Mouse (Mus musculus) myocyte (in vitro differentiated cells): ENCODE data around the gene Rab5c. TPM values are rescaled to one million over a fixed set of nuclear protein-coding genes. Genes with fewer than 3 reads are reported as not detected.

Experiments
- H3K27me3 ChIP-seq: one replicate; pipeline ENCODE4 v1.6.1; 2011; ENCODE audit not compliant: control insufficient read depth, insufficient read depth, insufficient read length
- H3K36me3 ChIP-seq: one replicate; pipeline ENCODE4 v1.6.1; 2011; ENCODE audit not compliant: control insufficient read depth, insufficient read depth
- H3K4me2 ChIP-seq: one replicate; pipeline ENCODE4 v1.6.1; 2011; ENCODE audit warnings: low read depth, control low read depth
- H3K4me3 ChIP-seq: one replicate; pipeline ENCODE4 v1.5.1; 2011; ENCODE audit warnings: mild to moderate bottlenecking, control low read depth, moderate library complexity
- H3K79me2 ChIP-seq: one replicate; pipeline ENCODE4 v1.6.1; 2011; ENCODE audit not compliant: control insufficient read depth, insufficient read depth
- H3ac ChIP-seq: one replicate; pipeline ENCODE4 v1.6.1; 2011; ENCODE audit not compliant: control insufficient read depth, insufficient read length
- CEBPB ChIP-seq: IDR thresholded peaks from 2 replicates; pipeline ENCODE4 v1.6.1; 2011; ENCODE audit warnings: mild to moderate bottlenecking, moderate library complexity; ENCODE audit not compliant: poor library complexity, insufficient read depth, severe bottlenecking
- E2F4 ChIP-seq: IDR thresholded peaks from one replicate; pipeline ENCODE4 v1.6.1; 2011; ENCODE audit warnings: mild to moderate bottlenecking, control low read depth, moderate library complexity; ENCODE audit not compliant: insufficient read depth
- MAX ChIP-seq: IDR thresholded peaks from one replicate; pipeline ENCODE4 v1.6.1; 2011; ENCODE audit warnings: low read depth, mild to moderate bottlenecking, control low read depth
- MYOD1 ChIP-seq, 3 experiments: IDR thresholded peaks; one replicate each; pipeline ENCODE4 v1.6.1; 2011; ENCODE audit warnings: control low read depth in 2 of 3, low read depth in 2 of 3, mild to moderate bottlenecking in 2 of 3, moderate library complexity in 1 of 3; ENCODE audit not compliant: insufficient read length in 2 of 3, control insufficient read depth in 1 of 3
- MYOG ChIP-seq, 3 experiments: IDR thresholded peaks; one replicate each; pipeline ENCODE4 v1.6.1; 2011; ENCODE audit warnings: control low read depth in 2 of 3, low read depth in 2 of 3, mild to moderate bottlenecking in 2 of 3; ENCODE audit not compliant: insufficient read length in 2 of 3, control insufficient read depth in 1 of 3, insufficient read depth in 1 of 3
- POLR2A ChIP-seq: IDR thresholded peaks from one replicate; pipeline ENCODE4 v1.6.1; 2011; ENCODE audit warnings: low read depth, mild to moderate bottlenecking, control low read depth, moderate library complexity; ENCODE audit not compliant: insufficient read length
- POLR2AphosphoS2 ChIP-seq: IDR thresholded peaks from one replicate; pipeline ENCODE4 v1.6.1; 2011; ENCODE audit warnings: low read depth, control low read depth; ENCODE audit not compliant: insufficient read length
- REST ChIP-seq: IDR thresholded peaks from one replicate; pipeline ENCODE4 v1.6.1; 2011; ENCODE audit warnings: mild to moderate bottlenecking, control low read depth, moderate library complexity; ENCODE audit not compliant: insufficient read depth, insufficient read length
- SRF ChIP-seq: IDR thresholded peaks from one replicate; pipeline ENCODE4 v1.6.1; 2011; ENCODE audit warnings: low read depth; ENCODE audit not compliant: control insufficient read depth, insufficient read length
- TCF12 ChIP-seq: IDR thresholded peaks from one replicate; pipeline ENCODE4 v1.6.1; 2011; ENCODE audit warnings: mild to moderate bottlenecking, control low read depth; ENCODE audit not compliant: poor library complexity, insufficient read depth, severe bottlenecking
- TCF3 ChIP-seq: IDR thresholded peaks from one replicate; pipeline ENCODE4 v1.6.1; 2011; ENCODE audit warnings: low read depth, control low read depth; ENCODE audit not compliant: insufficient read length
- USF1 ChIP-seq: IDR thresholded peaks from one replicate; pipeline ENCODE4 v1.6.1; 2011; ENCODE audit warnings: low read depth, mild to moderate bottlenecking, control low read depth, moderate library complexity
- polyA plus RNA-seq: library from polyadenylated mRNA; unstranded; fragments of >200 nt; fragmentation: generic; extraction: Trizol; gene quantifications from one replicate; pipeline ENCODE4 v1.2.1, GENCODE M21; 2012; ENCODE audit warnings: missing spikeins

The Rab5c gene
- polyA plus RNA-seq, 1 experiment: 128 TPM

GRCm38 (mm10) chr11:100754693-100755057 is 16.7 kb upstream of the Rab5c start:
- Histone ChIP-seq H3K79me2 (no peaks in the 10 kb centered on the region), H3K4me3 (no peak overlapping the region), H3ac (no peak overlapping the region), H3K27me3 (peaks cover 81% of the 10 kb centered on the region), H3K4me2 (no peak overlapping the region), H3K36me3 (no peaks in the 10 kb centered on the region)
- TF ChIP-seq MYOD1 (IDR thresholded peaks at IDR 0.05; ENCODE audit: control insufficient read depth in 1 of 3, insufficient read length in 2 of 3, low read depth in 2 of 3): no peak
- no peak for TF ChIP-seq TCF3
- no peak for TF ChIP-seq MYOG (IDR thresholded peaks at IDR 0.05; ENCODE audit: control insufficient read depth in 1 of 3, insufficient read depth in 1 of 3, insufficient read length in 2 of 3, low read depth in 2 of 3)
- TF ChIP-seq CEBPB: no peak
- no peak for TF ChIP-seq REST
- TF ChIP-seq MAX: no peak
- TF ChIP-seq E2F4: no peak

DNA sequence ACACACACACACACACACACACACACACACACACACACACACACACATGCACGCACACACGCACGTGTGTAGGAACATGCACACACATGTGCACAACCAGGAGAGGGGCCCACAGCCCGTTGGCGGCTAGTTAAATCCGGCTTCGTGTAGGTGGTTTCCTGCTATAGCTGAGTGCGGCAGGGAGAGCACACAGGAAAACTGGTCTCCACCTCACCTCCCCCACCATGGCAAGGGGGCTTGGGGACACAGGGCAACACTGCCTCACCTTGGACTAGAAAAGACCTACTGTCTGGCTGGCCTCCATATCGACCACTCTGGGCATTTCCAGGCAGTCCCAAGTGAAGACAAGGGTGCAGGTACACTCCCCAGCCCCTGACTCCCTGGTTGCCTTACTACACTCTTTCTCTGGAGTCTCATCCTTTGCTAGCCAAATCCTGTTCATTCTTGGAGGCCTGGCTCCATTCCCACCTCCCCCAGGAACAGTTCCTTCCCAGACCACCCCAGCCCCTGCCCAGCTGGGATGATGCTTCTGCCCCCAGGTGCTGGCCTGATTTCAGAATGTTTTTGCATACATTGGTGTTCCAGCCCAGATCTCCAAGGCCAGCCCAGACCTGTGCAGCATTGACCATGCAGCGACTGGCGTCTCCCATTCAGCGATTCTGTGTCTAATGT is 16.1 kb upstream of the Rab5c start:
- Histone ChIP-seq H3K36me3 (no peaks in the 10 kb centered on the region), H3K4me2 (no peak overlapping the region), H3ac (no peak overlapping the region), H3K79me2 (no peaks in the 10 kb centered on the region), H3K4me3 (no peak overlapping the region), H3K27me3 (peaks cover 81% of the 10 kb centered on the region)
- no peak for TF ChIP-seq REST

DNA sequence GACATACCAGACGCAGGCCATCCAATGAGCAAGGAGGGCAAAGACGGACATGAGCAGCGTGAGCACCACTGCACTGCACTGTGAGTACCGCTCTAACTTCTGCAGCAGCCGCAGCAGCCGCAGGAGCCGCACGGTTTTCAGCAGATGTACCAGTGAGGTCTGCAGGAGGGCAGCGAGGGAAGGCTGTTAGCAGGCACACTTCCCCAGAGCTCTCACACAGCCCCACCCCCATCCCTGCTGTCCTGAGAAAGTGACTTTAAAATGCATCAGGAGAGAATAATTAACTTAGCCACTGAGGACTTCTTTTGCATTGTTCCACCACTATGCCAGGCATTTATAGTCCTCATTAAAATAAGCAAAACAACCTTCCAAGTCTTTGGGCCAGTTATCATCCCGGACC is 14.3 kb upstream of the Rab5c start:
- no peak overlapping the region for H3K4me2 ChIP-seq
- H3K4me3 ChIP-seq: no peak overlapping the region
- no peaks in the 10 kb centered on the region for H3K36me3 ChIP-seq
- TF ChIP-seq MYOD1 (IDR thresholded peaks at IDR 0.05; ENCODE audit: control insufficient read depth in 1 of 3, insufficient read length in 2 of 3, low read depth in 2 of 3) (no peak), MAX (no peak), E2F4 (no peak), POLR2AphosphoS2 (no peak), POLR2A (no peak), CEBPB (no peak), USF1 (no peak), SRF (no peak), TCF12 (no peak), MYOG (IDR thresholded peaks at IDR 0.05; ENCODE audit: control insufficient read depth in 1 of 3, insufficient read depth in 1 of 3, insufficient read length in 2 of 3, low read depth in 2 of 3) (no peak), TCF3 (no peak), REST (no peak)
- H3K79me2 ChIP-seq: no peaks in the 10 kb centered on the region
- H3K27me3 ChIP-seq: peaks cover 88% of the 10 kb centered on the region
- no peak overlapping the region for H3ac ChIP-seq

GRCm38 (mm10) chr11:100750127-100750526 is 12.1 kb upstream of the Rab5c start:
- no peak overlapping the region for H3ac ChIP-seq
- no peak overlapping the region for H3K4me2 ChIP-seq
- no peaks in the 10 kb centered on the region for H3K79me2 ChIP-seq
- TF ChIP-seq POLR2AphosphoS2 (no peak), POLR2A (no peak), TCF3 (no peak), USF1 (no peak)
- H3K4me3 ChIP-seq: no peak overlapping the region
- peaks cover 83% of the 10 kb centered on the region for H3K27me3 ChIP-seq
- no peaks in the 10 kb centered on the region for H3K36me3 ChIP-seq

- H3K4me2 ChIP-seq: no peak overlapping the region
- no peak overlapping the region for H3ac ChIP-seq
- H3K4me3 ChIP-seq: no peak overlapping the region
- TF ChIP-seq TCF3 (no peak), MYOG (IDR thresholded peaks at IDR 0.05; ENCODE audit: control insufficient read depth in 1 of 3, insufficient read depth in 1 of 3, insufficient read length in 2 of 3, low read depth in 2 of 3) (no peak), POLR2A (no peak)
- H3K79me2 ChIP-seq: no peaks in the 10 kb centered on the region
- H3K36me3 ChIP-seq: no peaks in the 10 kb centered on the region
- peaks cover 77% of the 10 kb centered on the region for H3K27me3 ChIP-seq
Observed at GRCm38 (mm10) chr11:100749469-100749868, 11.5 kb upstream of the Rab5c start.

DNA sequence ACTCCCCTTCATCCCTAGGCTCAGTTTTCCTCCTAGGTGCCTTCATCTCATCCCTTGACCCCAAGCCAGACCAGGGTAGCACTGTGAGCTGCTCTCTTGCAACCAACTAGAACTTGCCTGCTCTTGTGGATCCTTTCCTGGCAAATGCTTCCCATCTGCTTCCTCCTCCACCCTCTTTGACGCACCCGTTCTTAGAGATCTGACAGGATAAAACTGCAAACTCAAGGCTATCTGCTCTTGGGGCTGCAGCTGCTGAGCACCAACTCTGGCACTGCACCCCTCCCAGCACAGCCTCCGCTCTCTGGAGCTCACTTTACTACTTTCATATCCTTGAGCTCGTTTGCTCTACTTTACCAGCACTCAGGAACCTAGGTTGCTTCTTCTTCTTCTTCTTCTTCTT is 10.6 kb upstream of the Rab5c start:
- peaks cover 69% of the 10 kb centered on the region for H3K27me3 ChIP-seq
- no peak for TF ChIP-seq REST
- no peak for TF ChIP-seq E2F4
- TF ChIP-seq POLR2A: no peak
- TF ChIP-seq SRF: no peak
- TF ChIP-seq MAX: no peak
- TF ChIP-seq MYOD1 (IDR thresholded peaks at IDR 0.05; ENCODE audit: control insufficient read depth in 1 of 3, insufficient read length in 2 of 3, low read depth in 2 of 3): no peak
- TF ChIP-seq CEBPB: no peak
- no peak for TF ChIP-seq USF1
- no peak for TF ChIP-seq POLR2AphosphoS2
- TF ChIP-seq TCF3: no peak
- no peak for TF ChIP-seq TCF12
- TF ChIP-seq MYOG (IDR thresholded peaks at IDR 0.05; ENCODE audit: control insufficient read depth in 1 of 3, insufficient read depth in 1 of 3, insufficient read length in 2 of 3, low read depth in 2 of 3): no peak
- no peak overlapping the region for H3K4me3 ChIP-seq
- no peak overlapping the region for H3ac ChIP-seq
- no peaks in the 10 kb centered on the region for H3K79me2 ChIP-seq
- no peak overlapping the region for H3K4me2 ChIP-seq
- H3K36me3 ChIP-seq: no peaks in the 10 kb centered on the region
